Mouse (Mus musculus) heart, embryonic 12.5 days (tissue): Measurements from ENCODE around the gene Slc16a2. TPM values are rescaled to one million over a fixed set of nuclear protein-coding genes. Genes with fewer than 3 reads are reported as not detected.

ENCODE experiments used
- ATAC-seq: fragments of 200-750 bp; cut with Nextera tagmentation; 2 replicates; pipeline ENCODE4 v1.8.0; 2017; ENCODE audit warnings: moderate TSS enrichment, moderate library complexity; ENCODE audit not compliant: insufficient number of reproducible peaks, low FRiP score
- H3K27ac ChIP-seq: fragments of 300-500 bp; sonication (generic); 2 replicates; pipeline ENCODE4 v1.5.1; 2016; ENCODE audit warnings: mild to moderate bottlenecking, moderate library complexity; ENCODE audit not compliant: poor library complexity, severe bottlenecking
- H3K27me3 ChIP-seq: fragments of 300-500 bp; sonication (generic); replicated peaks from 2 replicates; pipeline ENCODE4 v1.6.1; 2016; ENCODE audit warnings: mild to moderate bottlenecking, moderate library complexity
- H3K36me3 ChIP-seq: fragments of 300-500 bp; sonication (generic); 2 replicates; pipeline ENCODE4 v1.6.1; 2016; ENCODE audit warnings: mild to moderate bottlenecking, moderate library complexity
- H3K4me1 ChIP-seq: fragments of 300-500 bp; sonication (generic); replicated peaks from 2 replicates; pipeline ENCODE4 v1.6.1; 2016; ENCODE audit warnings: mild to moderate bottlenecking
- H3K4me2 ChIP-seq: fragments of 300-500 bp; sonication (generic); 2 replicates; pipeline ENCODE4 v1.6.1; 2016; ENCODE audit warnings: mild to moderate bottlenecking, moderate library complexity
- H3K4me3 ChIP-seq: fragments of 300-500 bp; sonication (generic); 2 replicates; pipeline ENCODE4 v1.5.1; 2016; ENCODE audit warnings: mild to moderate bottlenecking
- H3K9ac ChIP-seq: fragments of 300-500 bp; sonication (generic); 2 replicates; pipeline ENCODE4 v1.6.1; 2016; ENCODE audit warnings: mild to moderate bottlenecking, moderate library complexity
- H3K9me3 ChIP-seq: fragments of 300-500 bp; sonication (generic); replicated peaks from 2 replicates; pipeline ENCODE4 v1.6.1; 2016; ENCODE audit warnings: mild to moderate bottlenecking, moderate library complexity
- WGBS: fragments of 180-500 bp; shearing (Covaris S2); methylation state at CpG from one replicate; pipeline ENCODE4 v1.1.7; 2016; 5-methylcytosine and 5-hydroxymethylcytosine counted together
- polyA plus RNA-seq: library from polyadenylated mRNA; unstranded; fragments of >200 nt; fragmentation: Nextera tagmentation; extraction: Ambion mirVana; gene quantifications from 2 replicates; pipeline ENCODE4 v1.2.1, GENCODE M21; 2016

The Slc16a2 gene
- polyA plus RNA-seq, 1 experiment from 2014 or later = 13.7 TPM

DNA sequence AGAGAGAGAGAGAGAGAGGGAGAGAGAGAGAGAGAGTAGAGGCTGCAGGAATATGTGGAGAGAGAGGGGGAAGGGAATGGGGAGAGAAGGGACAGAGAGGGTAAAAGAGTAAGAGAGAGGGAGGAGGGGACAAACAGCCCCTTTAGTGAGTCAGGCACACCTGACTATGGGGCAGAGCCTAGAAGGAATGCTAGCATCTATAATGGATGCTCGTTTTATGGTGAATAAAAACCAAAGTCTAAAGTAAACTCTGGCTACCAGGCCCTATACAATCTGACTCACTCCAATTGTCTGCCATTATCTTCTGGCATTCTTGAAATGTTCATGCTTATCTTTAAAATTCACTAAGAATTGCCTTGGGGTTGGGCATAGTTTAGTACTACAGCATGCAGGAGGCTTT is 169.7 kb downstream of the Slc16a2 start:
- Histone ChIP-seq H3K4me3 (no peak overlapping the region), H3K27me3 (peaks cover 15% of the 10 kb centered on the region; the same call in 1 of the 2 replicates), H3K27ac (no peak overlapping the region), H3K4me2 (no peak overlapping the region), H3K36me3 (no peaks in the 10 kb centered on the region), H3K9ac (no peak overlapping the region), H3K9me3 (no peaks in the 10 kb centered on the region), H3K4me1 (no peaks in the 10 kb centered on the region)
- WGBS = 16% methylated on average over 1 of the region's 1 CpGs
- ATAC-seq = no peak

Other genes starting within 250 kb of the Slc16a2 start
- gene Zcchc13, start 191.4 kb downstream of the Slc16a2 start, polyA plus RNA-seq = not detected in 2 replicates
- gene Rlim, start 159.3 kb upstream of the Slc16a2 start, polyA plus RNA-seq = 35.4 and 35.7 TPM in 2 replicates